Mouse (Mus musculus) forebrain, embryonic 15.5 days (tissue): ENCODE results near the gene Rab3gap2. TPM values are rescaled to one million over a fixed set of nuclear protein-coding genes. Genes with fewer than 3 reads are reported as not detected.

Source experiments
- ATAC-seq: fragments of 200-750 bp; cut with Nextera tagmentation; replicated peaks from 2 replicates; pipeline ENCODE4 v1.8.0; 2017; ENCODE audit warnings: mild to moderate bottlenecking, moderate TSS enrichment, moderate library complexity
- H3K27ac ChIP-seq: fragments of 300-500 bp; sonication (generic); replicated peaks from 2 replicates; pipeline ENCODE4 v1.5.1; 2015; ENCODE audit warnings: mild to moderate bottlenecking, inconsistent platforms
- H3K27me3 ChIP-seq: fragments of 300-500 bp; sonication (generic); 2 replicates; pipeline ENCODE4 v1.6.1; 2015; ENCODE audit warnings: inconsistent platforms
- H3K36me3 ChIP-seq: fragments of 300-500 bp; sonication (generic); 2 replicates; pipeline ENCODE4 v1.6.1; 2015; ENCODE audit warnings: mild to moderate bottlenecking, inconsistent platforms
- H3K4me1 ChIP-seq: fragments of 300-500 bp; sonication (generic); 2 replicates; pipeline ENCODE4 v1.6.1; 2015; ENCODE audit warnings: inconsistent platforms
- H3K4me2 ChIP-seq: fragments of 300-500 bp; sonication (generic); replicated peaks from 2 replicates; pipeline ENCODE4 v1.6.1; 2015; ENCODE audit warnings: mild to moderate bottlenecking, inconsistent platforms
- H3K4me3 ChIP-seq: fragments of 300-500 bp; sonication (generic); 2 replicates; pipeline ENCODE4 v1.5.1; 2015; ENCODE audit warnings: mild to moderate bottlenecking, inconsistent platforms
- H3K9ac ChIP-seq: fragments of 300-500 bp; sonication (generic); replicated peaks from 2 replicates; pipeline ENCODE4 v1.6.1; 2015; ENCODE audit warnings: mild to moderate bottlenecking, inconsistent platforms
- H3K9me3 ChIP-seq: fragments of 300-500 bp; sonication (generic); 2 replicates; pipeline ENCODE4 v1.6.1; 2016; ENCODE audit warnings: inconsistent platforms
- WGBS: fragments of 180-500 bp; shearing (Covaris S2); methylation state at CpG from one replicate; pipeline ENCODE4 v1.1.7; 2015; ENCODE audit warnings: mixed read lengths; 5-methylcytosine and 5-hydroxymethylcytosine counted together
- polyA plus RNA-seq: library from polyadenylated mRNA; unstranded; fragments of >200 nt; fragmentation: Nextera tagmentation; extraction: Ambion mirVana; gene quantifications from 2 replicates; pipeline ENCODE4 v1.2.1, GENCODE M21; 2015

Gene Rab3gap2
- polyA plus RNA-seq, 1 experiment from 2014 or later, result 25.8 TPM

DNA sequence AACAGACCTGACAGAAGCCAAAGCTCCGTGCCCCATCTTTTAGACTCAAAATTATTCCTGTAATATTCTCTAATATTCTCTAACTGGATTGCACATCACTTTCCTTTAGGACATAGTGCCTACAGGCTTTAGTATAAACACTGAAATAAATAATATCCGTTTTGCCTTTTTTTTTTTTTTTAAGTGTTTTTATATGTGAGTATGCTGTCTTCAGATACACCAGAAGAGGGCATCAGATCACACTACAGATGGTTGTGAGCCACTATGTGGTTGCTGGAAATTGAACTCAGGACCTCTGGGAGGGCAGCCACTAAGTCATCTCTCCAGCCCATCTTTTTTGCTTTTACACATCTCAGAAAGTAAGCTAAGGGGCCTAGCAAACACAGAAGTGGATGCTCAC is 1.9 kb upstream of the Rab3gap2 start:
- WGBS, result 87% methylated on average over 2 of the region's 2 CpGs
- H3K27ac ChIP-seq, result no peak overlapping the region
- no peak overlapping the region for H3K4me2 ChIP-seq
- no peaks in the 10 kb centered on the region for H3K27me3 ChIP-seq
- no peak for ATAC-seq
- H3K4me1 ChIP-seq, result peaks cover 39% of the 10 kb centered on the region
- H3K9ac ChIP-seq, result no peak overlapping the region
- no peak overlapping the region for H3K4me3 ChIP-seq
- H3K36me3 ChIP-seq, result no peaks in the 10 kb centered on the region
- no peaks in the 10 kb centered on the region for H3K9me3 ChIP-seq

- Histone ChIP-seq H3K9ac (peak overlapping the region; percentile 91), H3K4me2 (peak overlapping the region; percentile 79), H3K4me1 (peaks cover 39% of the 10 kb centered on the region), H3K9me3 (no peaks in the 10 kb centered on the region), H3K4me3 (peak overlapping the region; percentile 74), H3K27me3 (no peaks in the 10 kb centered on the region), H3K36me3 (no peaks in the 10 kb centered on the region), H3K27ac (peak overlapping the region; percentile 71)
- ATAC-seq, result no peak; the same call in 1 of the 2 replicates
- 2% methylated on average over 23 of the region's 23 CpGs for WGBS
Measured at GRCm38 (mm10) chr1:185203196-185203908, 565 bp upstream of the Rab3gap2 start.

- 79% methylated on average over 8 of the region's 8 CpGs for WGBS
- Histone ChIP-seq H3K36me3 (no peaks in the 10 kb centered on the region), H3K4me3 (peak overlapping the region; percentile 74; the same call in 1 of the 2 replicates), H3K27ac (no peak overlapping the region), H3K4me1 (peaks cover 41% of the 10 kb centered on the region), H3K9ac (no peak overlapping the region), H3K9me3 (no peaks in the 10 kb centered on the region), H3K4me2 (peak overlapping the region; percentile 81; the same call in 1 of the 2 replicates), H3K27me3 (no peaks in the 10 kb centered on the region)
- no peak for ATAC-seq
Measured at GRCm38 (mm10) chr1:185205090-185205489, 1.2 kb downstream of the Rab3gap2 start.

DNA sequence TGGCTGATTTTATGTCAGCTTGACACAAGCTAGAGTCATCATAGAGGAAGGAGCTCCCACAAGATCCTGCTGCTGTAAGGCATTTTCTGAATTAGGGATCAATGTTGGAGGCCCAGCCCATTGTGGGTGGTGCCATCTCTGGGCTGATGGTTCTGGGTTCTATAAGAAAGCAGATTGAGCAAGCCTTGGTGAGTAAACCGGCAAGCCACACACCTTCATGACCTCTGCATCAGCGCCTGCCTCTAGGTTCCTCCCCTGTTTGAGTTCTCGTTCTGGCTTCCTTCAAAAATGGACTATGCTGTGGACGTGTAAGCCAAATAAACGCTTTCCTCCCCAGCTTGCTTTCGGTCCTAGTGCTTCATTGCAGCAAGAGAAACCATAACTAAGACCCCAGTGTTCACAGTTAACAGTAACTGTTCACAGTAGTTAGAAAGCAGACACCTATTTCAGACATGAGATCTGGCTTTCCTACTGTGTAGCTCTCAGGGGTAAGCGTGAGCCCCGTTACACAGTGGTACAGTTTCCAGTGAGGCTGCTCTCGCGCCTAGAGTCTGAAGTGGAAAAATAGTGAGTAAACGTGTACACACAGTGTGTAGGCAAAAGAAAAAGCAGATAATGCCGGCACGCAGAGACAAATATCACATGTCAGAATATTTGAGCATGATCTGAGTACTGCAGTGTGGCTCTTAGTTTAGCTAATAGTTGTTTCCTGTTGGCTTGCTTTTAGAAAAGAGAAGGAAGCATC is 4.1 kb downstream of the Rab3gap2 start:
- H3K4me2 ChIP-seq, result no peak overlapping the region
- no peaks in the 10 kb centered on the region for H3K36me3 ChIP-seq
- WGBS, result 91% methylated on average over 13 of the region's 13 CpGs
- no peak overlapping the region for H3K4me3 ChIP-seq
- no peak overlapping the region for H3K9ac ChIP-seq
- ATAC-seq, result no peak
- no peak overlapping the region for H3K27ac ChIP-seq
- H3K9me3 ChIP-seq, result no peaks in the 10 kb centered on the region
- H3K4me1 ChIP-seq, result peaks cover 27% of the 10 kb centered on the region
- H3K27me3 ChIP-seq, result no peaks in the 10 kb centered on the region

GRCm38 (mm10) chr1:185208766-185209165 is 4.8 kb downstream of the Rab3gap2 start:
- H3K9ac ChIP-seq, result no peak overlapping the region
- peaks cover 22% of the 10 kb centered on the region for H3K4me1 ChIP-seq

GRCm38 (mm10) chr1:185209641-185210176 is 5.8 kb downstream of the Rab3gap2 start:
- Histone ChIP-seq H3K4me2 (no peak overlapping the region), H3K27ac (no peak overlapping the region), H3K9ac (no peak overlapping the region), H3K9me3 (no peaks in the 10 kb centered on the region), H3K4me1 (peaks cover 19% of the 10 kb centered on the region), H3K36me3 (0 out of 2 replicates have a peak, but pooled peaks cover under 1% of the 10 kb centered on the region), H3K27me3 (no peaks in the 10 kb centered on the region), H3K4me3 (no peak overlapping the region)
- ATAC-seq, result 0 out of 2 replicates have a peak, but pooled peaks have one; percentile 8
- WGBS, result 38% methylated on average over 8 of the region's 8 CpGs

More at GRCm38 (mm10) chr1:185208766-185209165, 4.8 kb downstream of the Rab3gap2 start:
- Histone ChIP-seq H3K27ac (no peak overlapping the region), H3K4me3 (no peak overlapping the region), H3K9me3 (no peaks in the 10 kb centered on the region), H3K36me3 (no peaks in the 10 kb centered on the region), H3K27me3 (no peaks in the 10 kb centered on the region), H3K4me2 (no peak overlapping the region)
- no peak for ATAC-seq
- WGBS, result 86% methylated on average over 8 of the region's 8 CpGs

DNA sequence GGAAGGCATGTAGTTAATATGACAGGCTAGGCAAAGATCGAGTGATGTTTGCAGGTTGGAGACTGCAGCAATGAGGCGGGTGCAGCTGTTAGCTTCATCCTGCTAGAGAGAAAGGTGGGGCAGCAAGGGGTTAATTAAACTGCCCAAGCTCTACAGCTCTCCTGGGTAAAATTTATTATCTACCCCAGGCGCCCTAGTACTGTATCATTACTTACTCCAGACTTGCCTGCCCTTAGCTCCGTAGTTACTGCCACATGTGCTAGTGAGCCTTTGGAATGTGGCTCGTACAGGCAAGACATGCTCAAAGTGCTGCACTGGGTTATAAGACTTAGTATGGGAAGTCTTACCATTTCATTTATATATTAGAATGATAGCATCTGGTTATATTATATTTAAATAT is 12.4 kb downstream of the Rab3gap2 start:
- H3K4me2 ChIP-seq, result no peak overlapping the region
- no peak overlapping the region for H3K4me3 ChIP-seq
- ATAC-seq, result no peak
- no peaks in the 10 kb centered on the region for H3K9me3 ChIP-seq
- no peak overlapping the region for H3K27ac ChIP-seq
- H3K4me1 ChIP-seq, result no peaks in the 10 kb centered on the region
- no peak overlapping the region for H3K9ac ChIP-seq
- no peaks in the 10 kb centered on the region for H3K27me3 ChIP-seq
- WGBS, result 79% methylated on average over 5 of the region's 5 CpGs
- H3K36me3 ChIP-seq, result peaks cover 9% of the 10 kb centered on the region; the same call in 1 of the 2 replicates

DNA sequence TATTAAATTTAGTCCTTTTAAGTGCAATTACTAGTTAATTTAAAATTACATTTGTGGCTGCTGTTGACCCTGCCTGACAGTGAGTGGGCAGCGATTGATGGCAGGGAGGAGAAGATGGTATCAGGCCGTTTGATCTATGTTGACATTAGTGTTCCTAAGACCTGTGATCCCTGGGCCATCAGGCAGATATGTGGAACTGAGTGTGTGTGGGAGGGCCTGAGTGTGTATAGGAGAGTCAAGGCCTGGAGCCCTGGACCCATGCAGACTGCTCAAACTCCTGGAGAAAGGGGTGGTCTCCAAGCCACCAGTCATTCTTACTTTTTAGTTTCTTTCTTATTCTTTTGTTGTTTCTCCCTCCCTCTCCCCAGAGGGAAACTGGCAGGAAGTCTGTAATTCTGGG is 12.8 kb downstream of the Rab3gap2 start:
- H3K27ac ChIP-seq, result no peak overlapping the region
- H3K9ac ChIP-seq, result no peak overlapping the region
- H3K4me1 ChIP-seq, result no peaks in the 10 kb centered on the region
- peaks cover 9% of the 10 kb centered on the region; the same call in 1 of the 2 replicates for H3K36me3 ChIP-seq
- H3K9me3 ChIP-seq, result no peaks in the 10 kb centered on the region
- no peak overlapping the region for H3K4me2 ChIP-seq
- no peaks in the 10 kb centered on the region for H3K27me3 ChIP-seq
- WGBS, result 92% methylated on average over 2 of the region's 2 CpGs
- ATAC-seq, result no peak
- no peak overlapping the region for H3K4me3 ChIP-seq

DNA sequence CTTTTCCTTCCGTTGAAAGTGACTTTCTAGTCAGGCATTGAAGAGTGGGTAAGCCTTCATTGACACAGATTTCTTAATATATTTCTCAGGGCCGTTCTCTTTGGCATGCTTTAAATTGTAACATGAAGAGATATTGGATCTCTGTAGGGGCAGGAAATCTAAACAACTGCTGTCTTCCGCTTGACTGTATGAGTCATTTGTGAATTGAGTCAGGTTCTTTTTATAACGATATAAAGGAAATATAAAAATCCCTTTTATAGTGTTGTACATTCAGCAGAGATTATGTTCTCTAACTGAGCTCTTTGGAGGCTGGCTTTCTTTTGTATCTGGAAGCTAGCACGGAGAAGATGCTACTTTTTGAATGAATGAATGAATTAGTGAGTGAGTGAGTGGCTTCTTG is 14.0 kb downstream of the Rab3gap2 start:
- H3K4me1 ChIP-seq, result no peaks in the 10 kb centered on the region
- no peak overlapping the region for H3K27ac ChIP-seq
- no peak overlapping the region for H3K4me2 ChIP-seq
- H3K27me3 ChIP-seq, result no peaks in the 10 kb centered on the region
- no peak overlapping the region for H3K9ac ChIP-seq
- H3K9me3 ChIP-seq, result no peaks in the 10 kb centered on the region
- H3K4me3 ChIP-seq, result no peak overlapping the region
- WGBS, result 82% methylated on average over 5 of the region's 5 CpGs
- H3K36me3 ChIP-seq, result peaks cover 15% of the 10 kb centered on the region
- ATAC-seq, result no peak

DNA sequence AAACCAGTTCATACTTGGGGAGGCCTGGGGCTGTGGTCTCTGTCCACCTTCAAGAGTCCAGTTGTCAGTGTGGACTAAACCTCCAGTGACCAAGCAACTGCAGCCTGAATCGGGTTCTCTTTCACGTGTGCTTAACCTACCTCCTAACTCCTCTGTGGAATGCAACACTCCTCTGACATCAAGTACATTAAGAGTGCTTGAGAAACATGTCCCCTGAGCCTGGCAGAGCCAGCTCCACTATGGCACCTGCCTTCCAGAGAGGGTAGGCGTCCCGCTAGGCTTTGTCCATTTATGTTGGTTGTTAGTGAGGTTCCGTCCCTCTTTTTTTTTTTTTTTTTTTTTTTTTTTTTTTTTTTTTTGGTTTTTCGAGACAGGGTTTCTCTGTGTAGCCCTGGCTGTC is 23.0 kb downstream of the Rab3gap2 start:
- Histone ChIP-seq H3K36me3 (peaks cover 16% of the 10 kb centered on the region; the same call in 1 of the 2 replicates), H3K4me3 (no peak overlapping the region), H3K9me3 (no peaks in the 10 kb centered on the region), H3K4me1 (no peaks in the 10 kb centered on the region), H3K27ac (no peak overlapping the region), H3K4me2 (no peak overlapping the region), H3K27me3 (no peaks in the 10 kb centered on the region), H3K9ac (no peak overlapping the region)
- ATAC-seq, result no peak
- WGBS, result 90% methylated on average over 6 of the region's 6 CpGs

DNA sequence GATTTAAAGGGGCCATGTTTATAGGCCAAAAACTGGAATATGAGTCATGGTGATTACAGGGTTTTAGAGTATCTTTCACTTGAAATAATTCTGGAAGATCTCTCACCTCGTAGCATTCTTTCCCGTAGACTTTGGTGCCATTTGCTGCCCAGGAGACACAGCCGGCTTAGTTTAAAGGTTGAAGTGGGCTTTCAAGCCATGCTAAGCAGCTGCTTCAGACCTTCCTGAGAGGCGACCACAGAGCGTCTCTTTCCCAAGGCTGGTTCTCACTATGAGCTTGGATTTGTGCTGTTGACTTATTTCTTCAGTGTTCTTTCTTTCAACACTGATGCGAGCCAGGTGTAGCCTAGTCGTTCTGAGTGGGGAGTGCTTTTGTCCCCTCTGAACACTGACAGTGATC is 23.8 kb downstream of the Rab3gap2 start:
- no peak overlapping the region for H3K4me3 ChIP-seq
- 90% methylated on average over 7 of the region's 7 CpGs for WGBS

More for the DNA sequence above, 23.8 kb downstream of the Rab3gap2 start:
- Histone ChIP-seq H3K9ac (no peak overlapping the region), H3K36me3 (peaks cover 9% of the 10 kb centered on the region; the same call in 1 of the 2 replicates), H3K4me1 (no peaks in the 10 kb centered on the region), H3K27ac (no peak overlapping the region), H3K9me3 (no peaks in the 10 kb centered on the region), H3K27me3 (no peaks in the 10 kb centered on the region), H3K4me2 (no peak overlapping the region)
- ATAC-seq, result no peak
